ENCODE assay signal across 12 mouse cellular contexts in the genomic region with DNA sequence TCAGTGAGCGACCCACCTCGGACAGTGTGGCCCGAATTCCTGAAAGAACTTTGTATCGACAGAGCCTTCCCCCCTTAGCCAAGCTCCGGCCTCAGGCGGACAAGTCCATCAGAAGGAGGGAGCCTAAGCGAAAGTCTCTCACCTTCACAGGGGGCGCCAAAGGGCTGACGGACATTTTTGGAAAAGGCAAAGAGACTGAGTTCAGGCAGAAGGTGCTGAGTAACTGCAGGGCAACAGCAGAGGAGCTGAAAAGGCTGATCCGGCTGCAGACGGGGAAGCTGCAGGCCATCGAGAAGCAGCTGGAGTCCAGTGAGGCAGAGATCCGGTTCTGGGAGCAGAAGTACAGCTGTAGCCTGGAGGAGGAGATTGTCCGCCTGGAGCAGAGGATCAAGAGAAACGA. TPM values are rescaled to one million over a fixed set of nuclear protein-coding genes. Genes with fewer than 3 reads are reported as not detected.
DNase-seq lines count a peak whose midpoint lies in the region; ATAC-seq and TF ChIP-seq lines count a peak whose summit lies in the region.
"Had no signal": no experiment of that assay in that cellular context is flagged by ENCODE, and none has a peak within 500 bp of the region (broad histone marks: within the 10 kb centered on the region; RNA-seq: fewer than 3 reads in every experiment).

No protein-coding gene starts in this region.

- 37% methylated on average over 15 of the region's 15 CpGs for WGBS in forebrain, postnatal 0 days
- WGBS in forebrain, embryonic 12.5 days = 31% methylated on average over 15 of the region's 15 CpGs
- WGBS in embryonic facial prominence, embryonic 11.5 days = 29% methylated on average over 15 of the region's 15 CpGs

- H3K27ac ChIP-seq in forebrain, postnatal 0 days (ENCODE audit: low read depth, low read length) = no peak overlapping the region
- H3K27ac ChIP-seq in forebrain, embryonic 12.5 days = no peak overlapping the region
- no peak overlapping the region for H3K27ac ChIP-seq in embryonic facial prominence, embryonic 11.5 days (replicated peaks; ENCODE audit: low read depth, low read length)
- H3K27ac ChIP-seq: heart, embryonic 15.5 days had no signal

- H3K4me1 ChIP-seq in forebrain, postnatal 0 days (ENCODE audit: insufficient read depth) = no peaks in the 10 kb centered on the region
- H3K4me1 ChIP-seq in forebrain, embryonic 12.5 days = peaks cover 5% of the 10 kb centered on the region; the same call in 1 of the 2 replicates
- peaks cover 10% of the 10 kb centered on the region for H3K4me1 ChIP-seq in E14TG2a.4 (replicated peaks; ENCODE audit: low read depth, low read length)
- H3K4me1 ChIP-seq in embryonic facial prominence, embryonic 11.5 days (ENCODE audit: control insufficient read depth, insufficient read depth, low read length) = no peaks in the 10 kb centered on the region; the same call in 1 of the 2 replicates

- H3K9me3 ChIP-seq in forebrain, postnatal 0 days (ENCODE audit: low read length) = no peaks in the 10 kb centered on the region
- H3K9me3 ChIP-seq in forebrain, embryonic 12.5 days = no peaks in the 10 kb centered on the region
- no peaks in the 10 kb centered on the region for H3K9me3 ChIP-seq in E14TG2a.4 (ENCODE audit: low read length)
- H3K9me3 ChIP-seq in embryonic facial prominence, embryonic 11.5 days (replicated peaks; ENCODE audit: control insufficient read depth, low read length) = no peaks in the 10 kb centered on the region
- H3K9me3 ChIP-seq: heart, embryonic 15.5 days had no signal

- H3K4me2 ChIP-seq in forebrain, postnatal 0 days (ENCODE audit: low read depth) = no peak overlapping the region
- no peak overlapping the region for H3K4me2 ChIP-seq in forebrain, embryonic 12.5 days
- no peak overlapping the region for H3K4me2 ChIP-seq in embryonic facial prominence, embryonic 11.5 days (ENCODE audit: low read depth, low read length)
- H3K4me2 ChIP-seq: heart, embryonic 15.5 days had no signal

- H3K9ac ChIP-seq in forebrain, postnatal 0 days = no peak overlapping the region
- H3K9ac ChIP-seq in forebrain, embryonic 12.5 days = no peak overlapping the region
- H3K9ac ChIP-seq in embryonic facial prominence, embryonic 11.5 days (replicated peaks; ENCODE audit: low read length) = peak overlapping the region; percentile 43
- H3K9ac ChIP-seq: heart, embryonic 15.5 days had no signal

- ATAC-seq in forebrain, postnatal 0 days = no peak
- no peak for ATAC-seq in forebrain, embryonic 12.5 days (ENCODE audit: low FRiP score)
- no peak for ATAC-seq in embryonic facial prominence, embryonic 11.5 days (replicated peaks; ENCODE audit: insufficient number of reproducible peaks, low FRiP score, low TSS enrichment, low read depth)

- no peaks in the 10 kb centered on the region for H3K36me3 ChIP-seq in forebrain, postnatal 0 days (ENCODE audit: insufficient read depth)
- no peaks in the 10 kb centered on the region for H3K36me3 ChIP-seq in forebrain, embryonic 12.5 days (replicated peaks)
- peaks cover 5% of the 10 kb centered on the region for H3K36me3 ChIP-seq in E14TG2a.4 (ENCODE audit: insufficient read depth, low read length)
- no peaks in the 10 kb centered on the region for H3K36me3 ChIP-seq in embryonic facial prominence, embryonic 11.5 days (replicated peaks; ENCODE audit: control insufficient read depth, insufficient read depth, low read depth, low read length)

- DNase-seq in forebrain, postnatal 0 days = no peak
- peak; percentile 71 to 74 for DNase-seq in kidney, postnatal 4 days
- no peak for DNase-seq in kidney, postnatal 14 days
- DNase-seq in embryonic facial prominence, embryonic 11.5 days (ENCODE audit: low spot score) = peak; percentile 51
- no peak for DNase-seq in adipocyte (ENCODE audit: low spot score)
- DNase-seq in urinary bladder, postnatal 25 days (ENCODE audit: low spot score) = no peak
- DNase-seq: adrenal gland, postnatal 36 days; lung, postnatal 4 days had no signal

- H3K27me3 ChIP-seq in forebrain, postnatal 0 days (ENCODE audit: insufficient read depth, low read length) = no peaks in the 10 kb centered on the region
- H3K27me3 ChIP-seq in forebrain, embryonic 12.5 days = no peaks in the 10 kb centered on the region
- H3K27me3 ChIP-seq in E14TG2a.4 (ENCODE audit: insufficient read depth, low read length) = no peaks in the 10 kb centered on the region
- no peaks in the 10 kb centered on the region for H3K27me3 ChIP-seq in embryonic facial prominence, embryonic 11.5 days (ENCODE audit: control insufficient read depth, insufficient read depth, low read length)
- H3K27me3 ChIP-seq: heart, embryonic 15.5 days had no signal

- no peak overlapping the region for H3K4me3 ChIP-seq in forebrain, postnatal 0 days (ENCODE audit: low read depth, low read length)
- no peak overlapping the region for H3K4me3 ChIP-seq in forebrain, embryonic 12.5 days (replicated peaks)
- peak overlapping the region; percentile 57 for H3K4me3 ChIP-seq in E14TG2a.4 (replicated peaks; ENCODE audit: low read length)
- no peak overlapping the region for H3K4me3 ChIP-seq in embryonic facial prominence, embryonic 11.5 days (ENCODE audit: low read depth, low read length)
- H3K4me3 ChIP-seq: erythroblast, embryonic 14.5 days; heart, embryonic 15.5 days had no signal

- 0 out of 2 replicates have a peak, but pooled peaks have one; percentile 37 for TF ChIP-seq CTCF in forebrain, postnatal 0 days (IDR thresholded peaks at IDR 0.05; ENCODE audit: low read depth)
- TF ChIP-seq CTCF in E14TG2a.4 (conservative IDR thresholded peaks at IDR 0.05; ENCODE audit: low read length) = 0 out of 2 replicates have a peak, but pooled peaks have one; percentile 19

RNA-seq across cellular contexts. Expression of gene Bhlhe41, which starts 50.2 kb away (rescaled TPM):
- total RNA-seq in forebrain, postnatal 0 days (2014; rRNA removed) = 2.7 and 5.2 TPM in 2 replicates
- 2.7 and 4.1 TPM in 2 replicates for polyA plus RNA-seq in forebrain, postnatal 0 days (2015; fragmentation: Nextera tagmentation; extraction: Ambion mirVana)
- 1.5 and 1.6 TPM in 2 replicates for polyA plus RNA-seq in forebrain, embryonic 12.5 days (2016; fragmentation: Nextera tagmentation; extraction: Ambion mirVana)
- polyA plus RNA-seq in embryonic facial prominence, embryonic 11.5 days (2014; fragmentation: Nextera tagmentation; extraction: Ambion mirVana) = 1.7 and 2.0 TPM in 2 replicates

Comparison
In these comparisons a context has a peak if more than half of its experiments do, and no peak if none do; other contexts are left out.
1. DNase-seq: peak in kidney, postnatal 4 days (2 of 2) and embryonic facial prominence, embryonic 11.5 days (single experiment); none in forebrain, postnatal 0 days (single experiment), kidney, postnatal 14 days (single experiment), adipocyte (single experiment) and urinary bladder, postnatal 25 days (single experiment).